Mouse (Mus musculus) heart, postnatal 0 days (tissue): ENCODE data around the gene Usp5. TPM values are rescaled to one million over a fixed set of nuclear protein-coding genes. Genes with fewer than 3 reads are reported as not detected.

Source experiments
- ATAC-seq: fragments of 200-750 bp; cut with Nextera tagmentation; 2 replicates; pipeline ENCODE4 v1.8.0; 2017; ENCODE audit warnings: low read depth, moderate number of reproducible peaks, moderate library complexity; ENCODE audit not compliant: insufficient read depth
- DNase-seq: peaks from one replicate; pipeline ENCODE4 v3.0.0-alpha.2; 2016; ENCODE audit warnings: low spot score
- H3K27ac ChIP-seq: fragments of 300-500 bp; sonication (generic); 2 replicates; pipeline ENCODE4 v1.5.1; 2014; ENCODE audit warnings: low read depth, mild to moderate bottlenecking
- H3K27me3 ChIP-seq: fragments of 300-500 bp; sonication (generic); 2 replicates; pipeline ENCODE4 v1.6.1; 2014; ENCODE audit warnings: low read length, mixed read lengths; ENCODE audit not compliant: control insufficient read depth, insufficient read depth
- H3K36me3 ChIP-seq: fragments of 300-500 bp; sonication (generic); replicated peaks from 2 replicates; pipeline ENCODE4 v1.6.1; 2014; ENCODE audit warnings: low read length, mixed read lengths; ENCODE audit not compliant: control insufficient read depth, insufficient read depth
- H3K4me1 ChIP-seq: fragments of 300-500 bp; sonication (generic); 2 replicates; pipeline ENCODE4 v1.6.1; 2014; ENCODE audit warnings: antibody characterized with exemption; ENCODE audit not compliant: control insufficient read depth, insufficient read depth
- H3K4me2 ChIP-seq: fragments of 300-500 bp; sonication (generic); 2 replicates; pipeline ENCODE4 v1.6.1; 2014; ENCODE audit warnings: low read depth, mild to moderate bottlenecking, low read length, moderate library complexity
- H3K4me3 ChIP-seq: fragments of 300-500 bp; sonication (generic); 2 replicates; pipeline ENCODE4 v1.5.1; 2014; ENCODE audit warnings: low read depth, low read length
- H3K9ac ChIP-seq: fragments of 300-500 bp; sonication (generic); replicated peaks from 2 replicates; pipeline ENCODE4 v1.6.1; 2014; ENCODE audit warnings: low read depth, low read length, mixed read lengths
- H3K9me3 ChIP-seq: fragments of 300-500 bp; sonication (generic); replicated peaks from 2 replicates; pipeline ENCODE4 v1.6.1; 2016; ENCODE audit warnings: low read length; ENCODE audit not compliant: control insufficient read depth
- CTCF ChIP-seq: IDR thresholded peaks from 2 replicates; pipeline ENCODE4 v1.5.1; 2016; ENCODE audit warnings: antibody characterized with exemption, control low read depth, low read depth
- EP300 ChIP-seq: IDR thresholded peaks from 2 replicates; pipeline ENCODE4 v1.6.1; 2016; ENCODE audit warnings: antibody characterized with exemption, low read depth
- WGBS: fragments of 180-500 bp; shearing (Covaris S2); extraction: QIAGEN DNeasy Blood & Tissue Kit; methylation state at CpG from one replicate; pipeline ENCODE4 v1.1.7; 2014; 5-methylcytosine and 5-hydroxymethylcytosine counted together
- polyA plus RNA-seq: library from polyadenylated mRNA; unstranded; fragments of >200 nt; fragmentation: Nextera tagmentation; extraction: Ambion mirVana; gene quantifications from 2 replicates; pipeline ENCODE4 v1.2.1, GENCODE M21; 2015
- total RNA-seq: library from RNA; depleted of rRNA; stranded (reverse); fragments of >200 nt; gene quantifications from 2 replicates; pipeline ENCODE4 v1.2.3, GENCODE M21; 2014; ENCODE audit warnings: low replicate concordance

The Usp5 gene
- total and polyA plus RNA-seq, 2 experiments from 2014 or later = 73.5 to 92.2 TPM

- Histone ChIP-seq H3K4me3 (no peak overlapping the region), H3K27ac (no peak overlapping the region), H3K27me3 (no peaks in the 10 kb centered on the region), H3K9me3 (no peaks in the 10 kb centered on the region), H3K9ac (no peak overlapping the region), H3K4me1 (no peaks in the 10 kb centered on the region), H3K4me2 (no peak overlapping the region), H3K36me3 (no peaks in the 10 kb centered on the region)
- WGBS = 76% methylated on average over 2 of the region's 2 CpGs
- TF ChIP-seq CTCF = no peak
- no peak for TF ChIP-seq EP300
- ATAC-seq (no peak), DNase-seq (no peak)
These were observed 33.1 kb downstream of the Usp5 start for GRCm38 (mm10) chr6:124796200-124796599.

- no peak for TF ChIP-seq EP300
- no peak for TF ChIP-seq CTCF
- 85% methylated on average over 4 of the region's 4 CpGs for WGBS
These were observed 33.5 kb downstream of the Usp5 start for GRCm38 (mm10) chr6:124795781-124796180.

DNA sequence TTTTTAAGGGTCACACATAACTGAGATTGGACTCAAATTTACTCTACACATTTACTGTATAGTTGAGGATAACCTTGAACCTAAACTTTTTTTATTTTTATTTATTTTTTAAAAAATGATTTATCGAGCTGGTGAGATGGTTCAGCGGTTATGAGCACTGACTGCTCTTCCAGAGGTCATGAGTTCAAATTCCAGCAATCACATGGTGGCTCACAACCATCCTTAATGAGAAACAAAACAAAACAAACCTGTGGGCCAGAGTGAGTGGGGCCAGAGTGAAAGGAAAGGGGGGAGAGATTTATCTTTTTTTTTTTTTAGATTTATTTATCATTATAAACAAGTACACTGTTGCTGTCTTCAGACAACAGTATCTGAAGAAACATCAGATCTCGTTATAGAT, 37.4 kb downstream of the Usp5 start:
- no peak for TF ChIP-seq CTCF
- no peak for TF ChIP-seq EP300
- WGBS = 81% methylated on average over 3 of the region's 3 CpGs
- H3K4me1 ChIP-seq = no peaks in the 10 kb centered on the region

More at GRCm38 (mm10) chr6:124795781-124796180, 33.5 kb downstream of the Usp5 start:
- H3K9me3 ChIP-seq = no peaks in the 10 kb centered on the region
- no peak overlapping the region for H3K4me3 ChIP-seq
- H3K27ac ChIP-seq = no peak overlapping the region
- ATAC-seq (no peak), DNase-seq (no peak)
- H3K4me1 ChIP-seq = no peaks in the 10 kb centered on the region
- H3K9ac ChIP-seq = no peak overlapping the region
- H3K27me3 ChIP-seq = no peaks in the 10 kb centered on the region
- H3K36me3 ChIP-seq = no peaks in the 10 kb centered on the region
- H3K4me2 ChIP-seq = no peak overlapping the region

DNA sequence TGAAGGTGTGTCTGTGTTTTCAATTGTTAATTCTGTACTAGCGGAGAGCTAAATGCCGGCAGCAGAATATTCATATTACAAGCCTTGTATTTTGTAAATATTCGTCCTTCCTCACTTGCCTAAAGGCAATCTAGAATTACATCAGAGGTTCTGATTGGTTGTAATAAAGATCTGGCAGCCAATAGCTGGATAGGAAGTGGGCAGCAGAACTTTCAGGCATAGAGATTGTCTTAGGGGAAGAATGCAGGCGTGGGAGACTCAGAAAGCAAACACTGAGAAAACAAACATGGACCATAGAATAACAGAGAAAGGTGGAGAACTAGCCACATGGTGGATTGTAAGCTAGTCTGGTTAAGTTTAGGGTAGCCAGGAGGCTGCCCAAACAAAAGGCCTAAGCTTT, 39.2 kb downstream of the Usp5 start:
- 61% methylated on average over 4 of the region's 4 CpGs for WGBS
- Histone ChIP-seq H3K9ac (no peak overlapping the region), H3K27me3 (no peaks in the 10 kb centered on the region), H3K9me3 (no peaks in the 10 kb centered on the region), H3K36me3 (no peaks in the 10 kb centered on the region), H3K27ac (no peak overlapping the region), H3K4me2 (no peak overlapping the region), H3K4me1 (no peaks in the 10 kb centered on the region), H3K4me3 (no peak overlapping the region)
- DNase-seq (no peak), ATAC-seq (no peak)
- TF ChIP-seq EP300 = no peak
- TF ChIP-seq CTCF = no peak

More for the DNA sequence above, 37.4 kb downstream of the Usp5 start:
- no peak overlapping the region for H3K27ac ChIP-seq
- H3K4me2 ChIP-seq = no peak overlapping the region
- H3K36me3 ChIP-seq = no peaks in the 10 kb centered on the region
- ATAC-seq = no peak
- no peak overlapping the region for H3K4me3 ChIP-seq
- no peak for DNase-seq
- no peak overlapping the region for H3K9ac ChIP-seq
- no peaks in the 10 kb centered on the region for H3K9me3 ChIP-seq
- H3K27me3 ChIP-seq = no peaks in the 10 kb centered on the region

- no peaks in the 10 kb centered on the region for H3K36me3 ChIP-seq
- TF ChIP-seq EP300 (no peak), CTCF (no peak)
These were observed 39.8 kb downstream of the Usp5 start for GRCm38 (mm10) chr6:124789519-124789918.

GRCm38 (mm10) chr6:124787722-124788121, 41.6 kb downstream of the Usp5 start:
- Histone ChIP-seq H3K4me1 (peaks cover under 1% of the 10 kb centered on the region; the same call in 1 of the 2 replicates), H3K36me3 (no peaks in the 10 kb centered on the region), H3K27ac (no peak overlapping the region), H3K27me3 (no peaks in the 10 kb centered on the region), H3K4me2 (no peak overlapping the region), H3K9me3 (no peaks in the 10 kb centered on the region), H3K4me3 (no peak overlapping the region), H3K9ac (no peak overlapping the region)
- WGBS = 57% methylated on average over 10 of the region's 10 CpGs
- no peak for ATAC-seq
- TF ChIP-seq CTCF = no peak
- TF ChIP-seq EP300 = no peak
- DNase-seq = no peak

More at GRCm38 (mm10) chr6:124789519-124789918, 39.8 kb downstream of the Usp5 start:
- ATAC-seq (no peak), DNase-seq (no peak)
- Histone ChIP-seq H3K4me1 (no peaks in the 10 kb centered on the region), H3K27ac (no peak overlapping the region), H3K9ac (no peak overlapping the region), H3K9me3 (no peaks in the 10 kb centered on the region), H3K4me3 (no peak overlapping the region), H3K27me3 (no peaks in the 10 kb centered on the region), H3K4me2 (no peak overlapping the region)
- 77% methylated on average over 4 of the region's 4 CpGs for WGBS
